Mouse (Mus musculus) monocyte, adult 59 days (primary cell): Measurements from ENCODE around the gene Plekhm3. TPM values are rescaled to one million over a fixed set of nuclear protein-coding genes. Genes with fewer than 3 reads are reported as not detected.

Source experiments
- total RNA-seq, 2 experiments: library from RNA; stranded (reverse); gene quantifications; one replicate each; pipeline ENCODE4 v1.2.4; 2023

Gene Plekhm3
- 100 to 1,000 TPM; 108 to 128 TPM for total RNA-seq

GRCm38 (mm10) chr1:64956479-64956961, at the start of gene Plekhm3:
Plekhm3 (minus strand) TSS chr1:64956824.

DNA sequence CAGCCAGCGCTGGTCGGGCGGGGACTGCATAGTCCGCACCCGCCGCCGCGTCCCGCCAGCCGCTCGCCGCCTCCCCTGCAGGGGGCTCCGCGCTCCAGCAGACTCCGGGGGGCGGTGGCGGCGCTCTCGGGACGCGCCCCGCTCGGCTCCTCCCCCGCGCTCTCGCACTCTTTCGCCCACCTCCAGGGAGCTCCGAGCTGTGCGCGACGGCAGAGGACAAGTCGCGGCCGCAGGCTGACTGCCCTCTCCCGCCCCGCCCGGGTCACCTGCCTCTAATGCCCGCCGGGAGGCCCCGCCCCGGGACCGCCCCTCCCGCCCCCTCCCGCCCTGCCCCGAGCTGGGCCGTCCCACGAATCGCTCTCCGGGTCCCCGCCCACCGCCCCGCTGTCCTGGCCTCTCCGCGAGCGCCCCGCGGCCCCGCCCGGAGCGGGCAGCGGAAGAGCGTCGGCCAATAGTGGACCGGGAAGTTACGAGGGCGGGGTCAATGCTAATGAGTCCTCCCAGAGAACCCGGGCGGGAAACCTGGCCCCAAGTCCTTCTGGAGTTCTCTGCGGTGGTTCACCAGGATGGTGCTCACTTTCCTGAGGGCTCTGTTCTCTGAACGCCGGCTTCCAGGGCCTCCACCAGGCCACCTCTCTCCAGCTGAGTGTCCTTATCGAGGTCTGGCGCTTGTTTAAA, 219.0 kb downstream of the Plekhm3 start, which contains the start of gene Fzd5:
Gene Fzd5 (minus strand): TSS at position 250 of the 678 bp plus-strand sequence.

Other genes with a start within 250 kb of the Plekhm3 start
- 1 to 10 TPM; 3.9 to 4.9 TPM for gene Fzd5, start 219.1 kb downstream of the Plekhm3 start, total RNA-seq
- gene Akr1cl, start 75.9 kb upstream of the Plekhm3 start, total RNA-seq, result not detected
- gene Cryge, start 94.3 kb upstream of the Plekhm3 start, total RNA-seq, result not detected
- not detected for gene Crygd, start 106.6 kb upstream of the Plekhm3 start, total RNA-seq
- not detected for gene Crygc, start 116.9 kb upstream of the Plekhm3 start, total RNA-seq
- not detected for gene Crygb, start 125.5 kb upstream of the Plekhm3 start, total RNA-seq
- gene Cryga, start 146.5 kb upstream of the Plekhm3 start, total RNA-seq, result not detected
- gene Gm28845, start 162.7 kb upstream of the Plekhm3 start, total RNA-seq, result not detected
- gene D630023F18Rik, start 166.4 kb upstream of the Plekhm3 start, total RNA-seq, result not detected
- 100 to 1,000 TPM; 126 to 135 TPM for gene Idh1, start 229.7 kb upstream of the Plekhm3 start, total RNA-seq
- gene Pikfyve, start 229.9 kb upstream of the Plekhm3 start, total RNA-seq, result 10 to 100 TPM; 54.3 to 59.8 TPM